Mouse (Mus musculus) liver, embryonic 11.5 days (tissue): ENCODE results near the gene Ciz1. TPM values are rescaled to one million over a fixed set of nuclear protein-coding genes. Genes with fewer than 3 reads are reported as not detected.

ENCODE experiments used
- ATAC-seq: fragments of 200-750 bp; cut with Nextera tagmentation; replicated peaks from 2 replicates; pipeline ENCODE4 v1.8.0; 2017; ENCODE audit warnings: moderate number of reproducible peaks, mild to moderate bottlenecking, moderate TSS enrichment, moderate library complexity; ENCODE audit not compliant: low FRiP score
- DNase-seq: peaks from one replicate; pipeline ENCODE4 v3.0.0-alpha.2; 2017; ENCODE audit warnings: low spot score
- H3K27ac ChIP-seq: fragments of 300-500 bp; sonication (generic); 2 replicates; pipeline ENCODE4 v1.5.1; 2014; ENCODE audit warnings: mild to moderate bottlenecking, low read depth, low read length, control low read depth
- H3K27me3 ChIP-seq: fragments of 300-500 bp; sonication (generic); replicated peaks from 2 replicates; pipeline ENCODE4 v1.6.1; 2014; ENCODE audit warnings: low read length, mixed read lengths; ENCODE audit not compliant: control insufficient read depth, insufficient read depth
- H3K36me3 ChIP-seq: fragments of 300-500 bp; sonication (generic); 2 replicates; pipeline ENCODE4 v1.6.1; 2014; ENCODE audit warnings: mild to moderate bottlenecking, low read length, moderate library complexity, mixed read lengths; ENCODE audit not compliant: control insufficient read depth, insufficient read depth
- H3K4me1 ChIP-seq: fragments of 300-500 bp; sonication (generic); replicated peaks from 2 replicates; pipeline ENCODE4 v1.6.1; 2014; ENCODE audit warnings: low read length, mixed read lengths; ENCODE audit not compliant: control insufficient read depth, insufficient read depth
- H3K4me2 ChIP-seq: fragments of 300-500 bp; sonication (generic); 2 replicates; pipeline ENCODE4 v1.6.1; 2014; ENCODE audit warnings: mild to moderate bottlenecking, control low read depth, moderate library complexity
- H3K4me3 ChIP-seq: fragments of 300-500 bp; sonication (generic); 2 replicates; pipeline ENCODE4 v1.5.1; 2014; ENCODE audit warnings: low read depth, low read length, control low read depth
- H3K9ac ChIP-seq: fragments of 300-500 bp; sonication (generic); 2 replicates; pipeline ENCODE4 v1.6.1; 2014; ENCODE audit warnings: low read depth, low read length, control low read depth
- H3K9me3 ChIP-seq: fragments of 300-500 bp; sonication (generic); 2 replicates; pipeline ENCODE4 v1.6.1; 2016; ENCODE audit warnings: low read length, inconsistent platforms, mixed read lengths; ENCODE audit not compliant: control insufficient read depth
- WGBS: fragments of 180-500 bp; shearing (Covaris S2); extraction: QIAGEN DNeasy Blood & Tissue Kit; methylation state at CpG from one replicate; pipeline ENCODE4 v1.1.7; 2014; 5-methylcytosine and 5-hydroxymethylcytosine counted together
- polyA plus RNA-seq: library from polyadenylated mRNA; unstranded; fragments of >200 nt; fragmentation: Nextera tagmentation; extraction: Ambion mirVana; gene quantifications from 2 replicates; pipeline ENCODE4 v1.2.1, GENCODE M21; 2014

Gene Ciz1
- polyA plus RNA-seq, 1 experiment from 2014 or later = 45.5 TPM

DNA sequence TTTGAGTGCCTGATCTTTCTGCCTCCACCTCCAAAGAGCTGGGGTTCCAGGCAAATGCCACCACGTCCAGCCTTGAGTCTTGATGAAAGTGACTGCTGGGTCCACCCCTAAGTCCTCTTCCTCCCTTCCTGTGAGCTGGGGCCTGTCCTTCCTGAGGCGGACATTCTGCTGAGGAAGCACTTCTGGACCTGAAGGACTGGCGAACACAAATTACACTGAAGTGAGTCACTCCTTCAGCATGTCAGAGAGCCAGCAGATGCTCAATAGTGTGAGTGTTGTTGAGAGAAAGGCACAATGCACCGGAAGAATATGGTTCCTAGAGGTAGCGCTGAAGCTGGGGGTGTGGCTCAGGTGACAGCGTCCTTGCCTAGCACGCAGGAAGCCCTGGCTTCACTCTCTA, 26.8 kb upstream of the Ciz1 start:
- Histone ChIP-seq H3K36me3 (no peaks in the 10 kb centered on the region), H3K9me3 (no peaks in the 10 kb centered on the region), H3K27ac (no peak overlapping the region), H3K9ac (no peak overlapping the region), H3K27me3 (peaks cover 3% of the 10 kb centered on the region; the same call in 1 of the 2 replicates), H3K4me2 (no peak overlapping the region), H3K4me1 (no peaks in the 10 kb centered on the region; the same call in 1 of the 2 replicates), H3K4me3 (no peak overlapping the region)
- DNase-seq (no peak), ATAC-seq (no peak)
- 50% methylated on average over 7 of the region's 7 CpGs for WGBS

DNA sequence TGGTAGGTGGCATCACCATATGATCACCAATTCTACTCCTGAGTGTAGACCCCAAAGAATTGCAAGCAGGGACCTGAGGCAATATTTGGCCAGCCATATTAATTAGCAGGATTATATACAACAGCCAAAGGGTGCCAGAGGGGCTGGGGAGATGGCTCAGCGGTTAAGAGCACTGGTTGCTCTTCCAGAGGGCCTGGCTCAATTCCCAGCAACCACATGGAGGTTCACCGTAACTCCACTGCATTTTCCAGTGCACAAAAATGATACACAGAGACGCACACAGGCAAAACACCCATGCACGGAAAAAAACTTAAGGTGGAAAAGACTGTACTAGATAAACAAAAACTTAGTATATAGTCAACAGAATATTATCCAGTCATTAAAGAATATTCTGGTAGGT, 24.9 kb upstream of the Ciz1 start:
- H3K4me2 ChIP-seq = no peak overlapping the region
- H3K27ac ChIP-seq = no peak overlapping the region
- WGBS = 86% methylated on average over 4 of the region's 4 CpGs
- no peaks in the 10 kb centered on the region; the same call in 1 of the 2 replicates for H3K4me1 ChIP-seq
- no peaks in the 10 kb centered on the region for H3K36me3 ChIP-seq
- ATAC-seq = no peak
- no peak for DNase-seq
- no peaks in the 10 kb centered on the region for H3K9me3 ChIP-seq
- H3K27me3 ChIP-seq = peaks cover under 1% of the 10 kb centered on the region; the same call in 1 of the 2 replicates
- H3K9ac ChIP-seq = no peak overlapping the region
- H3K4me3 ChIP-seq = no peak overlapping the region

GRCm38 (mm10) chr2:32328911-32329460, 23.1 kb upstream of the Ciz1 start:
- H3K27me3 ChIP-seq = peaks cover 4% of the 10 kb centered on the region; the same call in 1 of the 2 replicates
- ATAC-seq = no peak
- no peak overlapping the region for H3K4me3 ChIP-seq
- WGBS = 39% methylated on average over 13 of the region's 13 CpGs
- no peak overlapping the region for H3K4me2 ChIP-seq
- H3K9me3 ChIP-seq = no peaks in the 10 kb centered on the region
- no peak overlapping the region for H3K9ac ChIP-seq
- H3K27ac ChIP-seq = no peak overlapping the region
- no peaks in the 10 kb centered on the region; the same call in 1 of the 2 replicates for H3K4me1 ChIP-seq
- no peak for DNase-seq
- no peaks in the 10 kb centered on the region for H3K36me3 ChIP-seq

DNA sequence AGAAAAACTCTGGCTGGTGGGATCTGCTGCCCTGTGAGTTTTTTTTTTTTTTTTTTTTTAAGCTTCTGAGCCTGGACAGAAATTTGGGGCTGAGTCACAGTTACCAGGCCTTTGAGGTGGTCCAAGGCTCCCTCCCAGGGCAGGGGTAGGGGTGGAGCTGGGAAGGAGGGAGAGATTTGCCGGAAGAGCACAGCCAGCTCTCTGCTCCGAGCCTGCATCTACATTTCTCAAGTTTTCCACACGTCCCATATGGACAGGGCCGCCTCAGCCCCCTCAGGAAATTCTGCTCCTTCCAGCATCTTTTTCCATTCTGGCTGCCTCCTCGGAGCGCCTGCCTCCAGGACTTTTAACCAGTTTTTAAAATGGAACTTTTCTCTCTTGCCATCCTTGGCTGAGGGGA, 22.6 kb upstream of the Ciz1 start:
- H3K4me3 ChIP-seq = no peak overlapping the region
- H3K27ac ChIP-seq = no peak overlapping the region
- DNase-seq (no peak), ATAC-seq (no peak)
- H3K27me3 ChIP-seq = peaks cover 9% of the 10 kb centered on the region
- no peak overlapping the region for H3K4me2 ChIP-seq
- 50% methylated on average over 6 of the region's 6 CpGs for WGBS
- H3K9ac ChIP-seq = no peak overlapping the region
- no peaks in the 10 kb centered on the region for H3K36me3 ChIP-seq
- H3K9me3 ChIP-seq = no peaks in the 10 kb centered on the region
- no peaks in the 10 kb centered on the region; the same call in 1 of the 2 replicates for H3K4me1 ChIP-seq

DNA sequence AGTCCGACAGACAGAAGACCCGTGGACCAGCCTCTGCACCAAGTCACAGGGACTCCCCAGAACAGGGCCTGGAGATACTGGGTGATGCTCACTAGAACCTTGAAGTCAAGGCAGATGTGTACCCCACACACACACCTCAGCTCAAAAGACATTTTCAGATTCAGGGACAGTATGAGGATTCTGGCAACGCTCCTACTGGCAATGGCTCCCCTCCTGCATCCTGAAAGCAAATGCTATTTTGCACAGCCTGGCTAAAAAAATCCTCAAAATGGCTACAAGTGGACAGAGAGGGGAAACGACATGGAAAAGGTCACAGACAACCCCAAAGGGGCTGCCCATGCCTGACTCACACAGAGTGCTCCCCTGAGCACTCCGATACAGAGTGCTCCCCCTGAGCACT, 20.0 kb upstream of the Ciz1 start:
- no peaks in the 10 kb centered on the region for H3K9me3 ChIP-seq
- no peak overlapping the region for H3K27ac ChIP-seq
- ATAC-seq (no peak), DNase-seq (no peak)
- H3K4me3 ChIP-seq = no peak overlapping the region
- 86% methylated on average over 5 of the region's 5 CpGs for WGBS
- H3K4me1 ChIP-seq = no peaks in the 10 kb centered on the region; the same call in 1 of the 2 replicates
- H3K9ac ChIP-seq = no peak overlapping the region
- no peaks in the 10 kb centered on the region for H3K36me3 ChIP-seq
- peaks cover 34% of the 10 kb centered on the region for H3K27me3 ChIP-seq
- H3K4me2 ChIP-seq = no peak overlapping the region

DNA sequence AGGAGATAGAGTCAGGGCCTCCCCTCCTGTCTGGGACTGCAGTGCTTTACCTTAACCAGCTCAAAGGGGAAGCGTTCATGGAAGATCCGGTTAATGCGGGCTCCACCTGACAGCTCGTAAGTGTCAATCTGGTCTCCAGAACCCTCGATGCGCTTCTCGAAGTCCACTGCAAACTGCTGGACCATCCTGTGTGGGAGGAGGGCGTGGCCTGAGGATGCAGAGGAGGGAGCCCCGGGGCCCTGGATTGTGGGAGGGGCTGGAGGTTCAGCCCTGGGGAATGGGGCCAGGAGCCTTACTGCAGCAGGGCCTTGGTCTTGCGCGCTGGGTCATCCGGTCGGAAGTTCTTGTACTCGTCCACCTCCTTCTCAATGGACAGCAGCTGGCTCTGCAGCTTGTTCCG, 16.2 kb upstream of the Ciz1 start:
- H3K27me3 ChIP-seq = peaks cover 34% of the 10 kb centered on the region

GRCm38 (mm10) chr2:32339912-32340642, 12.1 kb upstream of the Ciz1 start:
- peaks cover 20% of the 10 kb centered on the region for H3K27me3 ChIP-seq
- no peak for DNase-seq
- no peak overlapping the region for H3K9ac ChIP-seq
- H3K27ac ChIP-seq = no peak overlapping the region
- no peaks in the 10 kb centered on the region for H3K9me3 ChIP-seq
- H3K36me3 ChIP-seq = no peaks in the 10 kb centered on the region
- WGBS = 35% methylated on average over 26 of the region's 26 CpGs
- ATAC-seq = no peak
- H3K4me3 ChIP-seq = no peak overlapping the region
- H3K4me2 ChIP-seq = no peak overlapping the region
- H3K4me1 ChIP-seq = no peaks in the 10 kb centered on the region

More for the DNA sequence above, 16.2 kb upstream of the Ciz1 start:
- H3K4me2 ChIP-seq = no peak overlapping the region
- no peak overlapping the region for H3K9ac ChIP-seq
- no peaks in the 10 kb centered on the region for H3K4me1 ChIP-seq
- 38% methylated on average over 15 of the region's 15 CpGs for WGBS
- no peaks in the 10 kb centered on the region for H3K9me3 ChIP-seq
- H3K4me3 ChIP-seq = no peak overlapping the region
- ATAC-seq (no peak), DNase-seq (no peak)
- H3K36me3 ChIP-seq = no peaks in the 10 kb centered on the region
- H3K27ac ChIP-seq = no peak overlapping the region

DNA sequence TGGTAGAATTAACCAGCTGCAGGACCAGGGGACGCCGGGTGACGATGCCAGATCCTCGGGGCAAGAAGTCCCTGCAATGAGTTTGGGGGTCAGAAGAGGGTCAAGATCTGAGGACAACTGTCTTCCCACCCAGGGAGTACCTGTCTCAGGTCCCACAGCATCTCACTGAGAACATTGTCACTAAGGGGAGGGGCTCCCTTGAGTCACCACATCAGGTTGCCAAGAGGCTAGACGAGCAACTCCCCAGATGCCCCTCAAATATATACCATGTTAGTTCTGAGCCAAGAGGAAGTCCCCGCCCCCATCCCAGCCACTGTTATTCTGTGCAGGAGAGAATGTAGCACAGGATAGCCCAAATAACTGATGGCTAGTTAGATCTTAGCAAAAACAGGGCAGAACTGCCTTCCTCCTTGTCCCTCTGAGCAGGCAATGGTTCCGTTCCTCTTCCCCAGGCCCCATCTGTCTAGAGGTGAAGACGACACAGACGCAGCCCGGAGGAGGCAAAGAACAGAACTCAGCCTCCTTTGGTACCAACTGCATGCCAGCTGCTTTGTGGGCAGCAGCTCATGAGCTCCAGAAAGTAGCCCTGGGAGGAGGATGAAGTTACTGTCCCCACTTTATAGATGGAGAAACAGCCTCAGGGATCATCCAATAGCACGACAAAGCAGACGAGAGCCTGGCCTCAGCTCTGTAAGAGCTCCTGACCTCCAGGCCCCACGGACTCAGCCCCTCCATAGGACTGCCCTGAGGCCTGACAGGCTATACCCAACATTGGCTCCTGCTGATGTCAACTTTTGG, 11.1 kb upstream of the Ciz1 start:
- 81% methylated on average over 13 of the region's 13 CpGs for WGBS
- Histone ChIP-seq H3K9ac (no peak overlapping the region), H3K4me2 (no peak overlapping the region), H3K36me3 (no peaks in the 10 kb centered on the region), H3K9me3 (no peaks in the 10 kb centered on the region), H3K27ac (no peak overlapping the region), H3K4me3 (no peak overlapping the region), H3K4me1 (no peaks in the 10 kb centered on the region), H3K27me3 (peaks cover 11% of the 10 kb centered on the region)
- DNase-seq = no peak
- ATAC-seq = no peak
